Mouse (Mus musculus) liver, adult 2 months (tissue): ENCODE data around the gene Baz2b.

Source experiments
- CTCF ChIP-seq: fragments of 200-500 bp; IDR thresholded peaks from 2 replicates; pipeline ENCODE4 v1.5.1; 2011; ENCODE audit warnings: low read depth, low read length, control low read depth
- POLR2A ChIP-seq: fragments of 200-500 bp; IDR thresholded peaks from 2 replicates; pipeline ENCODE4 v1.6.1; 2011; ENCODE audit warnings: low read length, control low read depth; ENCODE audit not compliant: insufficient read depth; ENCODE audit errors: extremely low read depth

DNA sequence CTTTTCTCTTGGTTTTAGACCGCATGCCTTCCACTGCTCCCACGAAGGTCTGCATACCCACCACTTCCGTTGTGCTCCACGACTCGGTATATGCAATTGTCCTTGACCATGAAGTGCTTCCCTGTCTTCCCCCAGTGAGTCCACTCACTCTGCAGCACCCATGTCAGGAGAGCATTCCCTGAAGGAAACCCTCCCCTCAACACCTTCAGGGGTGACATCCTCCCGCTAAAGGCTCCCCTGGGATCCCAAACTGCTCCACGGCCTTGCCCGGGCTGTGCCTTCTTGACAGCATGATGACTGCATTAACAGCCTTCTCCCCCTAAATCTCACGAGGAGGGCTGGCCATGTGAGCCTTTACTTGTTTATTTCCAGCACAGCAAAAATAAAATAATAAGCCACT is 301.6 kb downstream of the Baz2b start:
- no peak for TF ChIP-seq CTCF
- TF ChIP-seq POLR2A: no peak
